Mouse (Mus musculus) T-cell, adult 2 months (primary cell): ENCODE data around the gene Hspb7.

ENCODE experiments used
- DNase-seq: peaks from one replicate; pipeline ENCODE4 v3.0.0; 2022; ENCODE audit warnings: low spot score

The Hspb7 gene

GRCm38 (mm10) chr4:141419398-141420191 lies 984 bp upstream of the Hspb7 start:
- DNase-seq: no peak

GRCm38 (mm10) chr4:141420886-141421285 lies 307 bp downstream of the Hspb7 start:
- no peak for DNase-seq

GRCm38 (mm10) chr4:141421423-141421822 lies 844 bp downstream of the Hspb7 start:
- DNase-seq: no peak

- DNase-seq: no peak
Measured at GRCm38 (mm10) chr4:141422841-141423240, 2.3 kb downstream of the Hspb7 start.

GRCm38 (mm10) chr4:141423288-141423687 lies 2.7 kb downstream of the Hspb7 start:
- no peak for DNase-seq

- DNase-seq: no peak
Measured at GRCm38 (mm10) chr4:141423691-141424431, 3.3 kb downstream of the Hspb7 start.

- DNase-seq: peak; percentile 26
Measured at GRCm38 (mm10) chr4:141425484-141426479, 5.2 kb downstream of the Hspb7 start.

- DNase-seq: no peak
Measured at GRCm38 (mm10) chr4:141426796-141427745, 6.5 kb downstream of the Hspb7 start.

GRCm38 (mm10) chr4:141427921-141428320 lies 7.3 kb downstream of the Hspb7 start:
- no peak for DNase-seq

GRCm38 (mm10) chr4:141429381-141429780 lies 8.8 kb downstream of the Hspb7 start:
- no peak for DNase-seq

- no peak for DNase-seq
Measured at GRCm38 (mm10) chr4:141429847-141430246, 9.3 kb downstream of the Hspb7 start.

GRCm38 (mm10) chr4:141430997-141431396 lies 10.4 kb downstream of the Hspb7 start:
- peak; percentile 67 for DNase-seq

GRCm38 (mm10) chr4:141432666-141433065 lies 12.1 kb downstream of the Hspb7 start:
- DNase-seq: no peak

- DNase-seq: no peak
Measured at GRCm38 (mm10) chr4:141433191-141433590, 12.6 kb downstream of the Hspb7 start.

- no peak for DNase-seq
Measured at GRCm38 (mm10) chr4:141435974-141436373, 15.4 kb downstream of the Hspb7 start, which contains the start of gene Srarp. Gene Srarp, minus strand, starts transcription at chr4:141436105.

GRCm38 (mm10) chr4:141439083-141439803 lies 18.7 kb downstream of the Hspb7 start:
- DNase-seq: no peak

- DNase-seq: no peak
Measured at GRCm38 (mm10) chr4:141440877-141441276, 20.3 kb downstream of the Hspb7 start.

- no peak for DNase-seq
Measured at GRCm38 (mm10) chr4:141443641-141444429, 23.3 kb downstream of the Hspb7 start.
